Mouse (Mus musculus) liver, embryonic 14.5 days (tissue): ENCODE results near the gene Hey2. TPM values are rescaled to one million over a fixed set of nuclear protein-coding genes. Genes with fewer than 3 reads are reported as not detected.

Experiments used
- ATAC-seq: fragments of 200-750 bp; cut with Nextera tagmentation; 2 replicates; pipeline ENCODE4 v1.8.0; 2017; ENCODE audit warnings: moderate number of reproducible peaks, mild to moderate bottlenecking, moderate library complexity; ENCODE audit not compliant: insufficient read depth
- DNase-seq, 3 experiments: peaks; one replicate each; pipeline ENCODE4 v3.0.0-alpha.2; 2012 to 2013; ENCODE audit warnings: low read depth in 3 of 3, low spot score in 3 of 3
- H3K27ac ChIP-seq: fragments of 300-500 bp; sonication (generic); 2 replicates; pipeline ENCODE4 v1.5.1; 2014; ENCODE audit warnings: moderate library complexity, mild to moderate bottlenecking, control low read depth, inconsistent platforms
- H3K27me3 ChIP-seq: fragments of 300-500 bp; sonication (generic); 2 replicates; pipeline ENCODE4 v1.6.1; 2014; ENCODE audit warnings: mild to moderate bottlenecking, low read length, moderate library complexity; ENCODE audit not compliant: control insufficient read depth, insufficient read depth
- H3K36me3 ChIP-seq: fragments of 300-500 bp; sonication (generic); replicated peaks from 2 replicates; pipeline ENCODE4 v1.6.1; 2014; ENCODE audit warnings: low read depth; ENCODE audit not compliant: control insufficient read depth, insufficient read depth
- H3K4me1 ChIP-seq, 2 experiments: fragments of 200-500 bp in 1 of 2; fragments of 300-500 bp in 1 of 2; sonication (generic) in 1 of 2; replicated peaks; 2 replicates each; pipeline ENCODE4 v1.6.1; 2012 to 2014; ENCODE audit warnings: antibody characterized with exemption in 1 of 2, inconsistent platforms in 1 of 2, low read length in 1 of 2; ENCODE audit not compliant: control insufficient read depth in 2 of 2, insufficient read depth in 2 of 2
- H3K4me2 ChIP-seq: fragments of 300-500 bp; sonication (generic); 2 replicates; pipeline ENCODE4 v1.6.1; 2014; ENCODE audit warnings: low read depth, mild to moderate bottlenecking, control low read depth, moderate library complexity
- H3K4me3 ChIP-seq, 2 experiments: fragments of 200-500 bp in 1 of 2; fragments of 300-500 bp in 1 of 2; sonication (generic) in 1 of 2; 2 replicates each; pipeline ENCODE4 v1.5.1; 2012 to 2014; ENCODE audit warnings: low read depth in 2 of 2, low read length in 2 of 2, mild to moderate bottlenecking in 2 of 2, control low read depth in 1 of 2, inconsistent platforms in 1 of 2, moderate library complexity in 1 of 2; ENCODE audit not compliant: insufficient read depth in 1 of 2
- H3K9ac ChIP-seq: fragments of 300-500 bp; sonication (generic); replicated peaks from 2 replicates; pipeline ENCODE4 v1.6.1; 2014; ENCODE audit warnings: mild to moderate bottlenecking, control low read depth, moderate library complexity
- H3K9me3 ChIP-seq: fragments of 300-500 bp; sonication (generic); 2 replicates; pipeline ENCODE4 v1.6.1; 2016; ENCODE audit warnings: low read length, mixed read lengths; ENCODE audit not compliant: control insufficient read depth
- CTCF ChIP-seq: IDR thresholded peaks from 2 replicates; pipeline ENCODE4 v1.5.1; 2016; ENCODE audit warnings: antibody characterized with exemption, low read depth, control low read depth
- EP300 ChIP-seq: IDR thresholded peaks from 2 replicates; pipeline ENCODE4 v1.6.1; 2016; ENCODE audit warnings: antibody characterized with exemption, low read depth
- WGBS: fragments of 180-500 bp; shearing (Covaris S2); extraction: QIAGEN DNeasy Blood & Tissue Kit; methylation state at CpG from one replicate; pipeline ENCODE4 v1.1.7; 2014; ENCODE audit not compliant: insufficient replicate concordance; 5-methylcytosine and 5-hydroxymethylcytosine counted together
- polyA plus RNA-seq, 2 experiments: library from polyadenylated mRNA; depleted of rRNA in 1 of 2; stranded (reverse) in 1 of 2; unstranded in 1 of 2; fragments of >200 nt; fragmentation: Nextera tagmentation in 1 of 2; extraction: Ambion mirVana in 1 of 2; gene quantifications; 2 replicates each; pipeline versions ENCODE4 v1.2.1 to v1.2.3; 2012 to 2014

Gene Hey2
- polyA plus RNA-seq, 2 experiments = 0.22 to 0.65 TPM

DNA sequence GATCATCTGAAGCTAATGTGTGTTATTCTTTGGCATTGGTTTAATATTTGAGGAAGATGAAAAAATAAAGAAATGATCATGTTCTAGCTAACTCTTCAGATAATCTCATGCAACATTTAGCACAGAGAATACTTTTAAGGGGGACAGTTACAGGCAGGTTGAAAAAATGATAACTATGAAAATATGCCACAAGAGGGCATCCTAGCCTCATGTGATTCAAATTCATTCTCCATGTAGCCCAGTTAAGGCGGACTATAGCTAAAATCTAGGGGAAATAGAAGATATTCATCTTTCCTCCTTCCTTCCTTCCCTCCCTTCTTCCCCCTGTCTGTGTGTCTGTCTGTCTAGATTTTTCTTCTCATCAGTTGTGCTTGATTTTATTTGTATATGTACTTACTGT lies 17.6 kb downstream of the Hey2 start:
- ATAC-seq = no peak
- no peak for TF ChIP-seq EP300
- peak; percentile 34; the same call in 1 of the 2 replicates for TF ChIP-seq CTCF
- DNase-seq = no peak
- Histone ChIP-seq H3K27me3 (no peaks in the 10 kb centered on the region), H3K9me3 (no peaks in the 10 kb centered on the region), H3K4me2 (no peak overlapping the region), H3K27ac (no peak overlapping the region), H3K4me3 (no peak overlapping the region), H3K36me3 (no peaks in the 10 kb centered on the region), H3K4me1 (no peaks in the 10 kb centered on the region), H3K9ac (no peak overlapping the region)
- 11% methylated on average over 1 of the region's 1 CpGs for WGBS

DNA sequence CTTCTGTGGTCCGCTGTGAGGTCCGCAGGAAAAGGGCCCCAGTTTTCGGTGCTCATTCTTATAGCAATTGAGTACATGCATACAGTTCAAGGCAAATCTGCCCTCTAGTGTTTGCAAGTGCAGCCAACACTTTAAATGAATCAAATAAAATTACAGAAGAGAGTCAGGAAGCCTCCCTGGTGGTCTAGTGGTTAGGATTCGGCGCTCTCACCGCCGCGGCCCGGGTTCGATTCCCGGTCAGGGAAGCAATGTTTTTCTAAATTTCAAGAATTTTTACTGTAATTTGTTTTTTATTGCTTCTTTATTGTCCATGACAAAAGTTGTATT lies 31.7 kb downstream of the Hey2 start:
- ATAC-seq = peak; percentile 89
- peak; percentile 63 to 82 (median 71) for DNase-seq
- Histone ChIP-seq H3K27me3 (no peaks in the 10 kb centered on the region), H3K4me3 (peak overlapping the region; percentile 49 to 84), H3K4me1 (peaks cover 3 to 6% of the 10 kb centered on the region in 2 experiments; a peak in 1 of 4 replicates), H3K4me2 (peak overlapping the region; percentile 62), H3K36me3 (no peaks in the 10 kb centered on the region), H3K9ac (peak overlapping the region; percentile 60), H3K9me3 (no peaks in the 10 kb centered on the region), H3K27ac (no peak overlapping the region)
- TF ChIP-seq CTCF = peak; percentile 88
- TF ChIP-seq EP300 = no peak
- 4% methylated on average over 11 of the region's 11 CpGs for WGBS

DNA sequence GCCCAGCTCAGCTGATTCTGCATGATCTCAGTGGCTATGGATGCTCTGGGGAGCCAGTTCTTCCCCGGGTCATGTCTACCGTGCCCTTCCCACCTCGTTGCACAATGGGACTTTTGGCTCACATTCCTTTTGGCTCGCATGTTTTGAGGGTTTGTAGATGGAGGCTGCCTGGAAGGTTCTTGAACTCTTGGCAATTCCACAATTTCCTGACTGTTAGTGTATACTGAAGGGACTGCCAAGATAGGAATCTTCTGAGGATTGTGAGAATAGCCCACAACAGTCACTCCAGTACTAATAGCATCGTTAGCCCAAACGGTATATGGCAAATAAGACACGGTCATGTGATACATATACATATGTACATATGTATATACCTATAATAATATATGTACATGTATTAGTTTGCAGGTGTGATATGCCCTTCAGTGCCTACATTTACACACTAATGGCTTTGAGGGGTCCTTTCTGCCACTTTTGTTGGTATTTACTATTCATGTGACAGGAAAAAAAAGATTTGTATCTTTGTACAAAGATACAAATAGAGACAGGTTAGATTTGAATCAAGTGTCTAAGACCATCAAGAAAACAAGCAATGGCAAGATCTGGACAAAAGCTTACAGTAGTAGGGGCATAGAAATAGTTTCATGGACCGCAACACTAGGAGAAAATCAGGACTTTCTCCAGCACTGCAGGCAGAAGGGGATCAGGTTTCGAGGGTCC lies 32.2 kb downstream of the Hey2 start:
- Histone ChIP-seq H3K9ac (peak overlapping the region; percentile 60), H3K36me3 (no peaks in the 10 kb centered on the region), H3K4me2 (peak overlapping the region; percentile 62), H3K27ac (no peak overlapping the region), H3K27me3 (no peaks in the 10 kb centered on the region), H3K4me3 (peak overlapping the region; percentile 49 to 84), H3K9me3 (no peaks in the 10 kb centered on the region), H3K4me1 (peaks cover 3 to 6% of the 10 kb centered on the region in 2 experiments; a peak in 1 of 4 replicates)
- 28% methylated on average over 9 of the region's 9 CpGs for WGBS
- DNase-seq (no peak), ATAC-seq (peak; percentile 44)
- TF ChIP-seq EP300 (no peak), CTCF (no peak)

DNA sequence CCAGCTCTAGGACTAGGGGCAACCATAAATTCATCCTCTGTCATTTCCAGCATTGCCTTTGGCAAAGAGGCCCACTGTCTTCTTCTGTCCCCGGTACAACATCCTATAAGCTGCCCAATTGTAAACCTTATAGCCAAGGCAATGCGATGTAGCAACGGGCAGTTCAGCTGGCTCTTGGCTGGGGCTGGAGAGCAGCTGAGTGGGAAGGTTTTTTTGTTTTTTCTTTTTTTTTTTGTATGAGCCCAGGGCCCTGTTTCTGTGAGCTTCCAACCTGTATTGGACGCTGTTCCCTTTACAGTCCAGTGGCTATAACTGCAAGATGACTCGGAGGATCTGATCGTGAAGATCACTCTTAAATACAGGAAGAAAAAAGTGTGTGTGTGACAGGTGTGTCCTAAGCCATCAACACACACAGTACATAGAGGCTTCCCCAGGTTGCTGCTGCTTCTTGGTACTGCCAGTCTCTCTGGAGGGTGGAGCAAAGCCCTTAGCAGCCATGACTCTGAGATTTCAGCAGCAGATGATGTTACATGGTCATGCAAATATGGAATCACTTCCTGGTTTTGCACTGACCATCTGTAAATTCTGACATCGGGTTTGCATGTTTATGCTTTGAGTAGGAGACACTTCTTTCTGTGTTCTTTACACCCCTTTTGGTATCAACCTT lies 38.9 kb downstream of the Hey2 start:
- peaks cover 9 to 17% of the 10 kb centered on the region in 2 experiments for H3K4me1 ChIP-seq
- TF ChIP-seq EP300 (no peak), CTCF (no peak)
- H3K36me3 ChIP-seq = no peaks in the 10 kb centered on the region
- H3K9me3 ChIP-seq = no peaks in the 10 kb centered on the region
- H3K27me3 ChIP-seq = no peaks in the 10 kb centered on the region
- DNase-seq = no peak
- peak overlapping the region; percentile 83 for H3K4me2 ChIP-seq
- peak overlapping the region; percentile 89 for H3K9ac ChIP-seq
- H3K4me3 ChIP-seq = peak overlapping the region; percentile 75 to 98
- ATAC-seq = no peak
- 29% methylated on average over 7 of the region's 7 CpGs for whole genome bisulfite sequencing
- peak overlapping the region; percentile 95 for H3K27ac ChIP-seq
